Mouse (Mus musculus): ENCODE measurements around the gene Wnt5b.

Gene Wnt5b

DNA sequence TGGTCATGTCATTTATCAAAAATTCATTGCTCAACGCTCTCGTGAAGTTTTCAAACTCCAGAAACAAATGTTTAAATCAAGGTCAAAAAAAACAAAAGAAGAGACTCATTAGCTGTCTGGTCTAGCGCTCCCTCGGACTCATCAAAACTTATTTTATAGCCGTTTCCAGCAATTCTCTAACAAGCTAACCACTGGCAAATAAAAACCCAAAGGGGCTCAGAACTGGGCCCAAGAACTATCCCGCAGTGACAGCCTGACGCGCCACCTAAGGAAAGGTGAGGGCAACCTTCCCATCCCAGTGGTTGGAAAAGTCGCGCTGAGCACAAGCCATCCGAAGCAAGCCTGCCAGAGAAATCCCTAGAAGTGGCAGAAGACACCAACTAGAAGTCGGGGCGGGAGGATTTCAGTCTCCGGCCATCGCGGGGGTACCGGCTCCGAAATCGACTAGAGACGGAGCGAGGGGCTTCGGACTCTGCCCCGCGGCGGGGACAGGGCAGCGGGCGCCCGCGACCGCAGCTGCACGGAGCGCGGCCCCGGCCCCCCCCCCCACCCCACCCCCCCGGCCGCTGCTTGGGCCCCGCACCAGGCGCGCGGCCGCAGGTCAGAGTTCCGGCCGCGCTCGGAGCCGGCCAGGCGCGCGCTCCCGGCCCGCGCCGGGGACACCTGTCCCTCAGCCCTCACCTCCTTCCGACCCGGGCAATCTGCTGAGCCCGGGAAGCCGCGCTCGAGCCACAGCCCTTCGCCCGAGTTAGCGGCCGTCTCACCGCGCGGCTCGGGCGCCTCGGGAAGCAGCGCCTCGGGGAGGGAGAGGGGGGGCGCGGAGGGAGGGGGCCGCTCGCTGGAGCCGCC is 156.1 kb downstream of the Wnt5b start:
- no peak for DNase-seq (ENCODE audit: low read depth, low spot score)

DNA sequence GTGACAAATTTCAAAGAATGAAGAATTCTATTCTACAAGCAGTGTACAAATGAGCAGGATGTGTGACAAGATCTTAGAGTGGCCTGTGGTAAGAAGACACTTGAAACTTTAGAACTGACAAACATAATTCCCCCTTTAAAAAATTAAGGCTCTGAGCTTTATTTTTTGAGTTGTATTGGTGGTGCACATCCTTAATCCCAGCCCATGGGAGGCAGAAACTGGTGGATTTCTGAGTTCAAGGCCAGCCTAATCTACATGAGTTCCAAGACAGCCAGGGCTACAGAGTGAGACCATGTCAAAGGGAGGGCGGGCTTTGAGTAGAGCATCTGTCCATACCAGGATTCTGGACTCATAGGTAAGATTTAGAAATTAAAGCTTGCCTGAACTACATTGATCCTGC is 157.3 kb downstream of the Wnt5b start:
- no peak for DNase-seq (ENCODE audit: low read depth, low spot score)

DNA sequence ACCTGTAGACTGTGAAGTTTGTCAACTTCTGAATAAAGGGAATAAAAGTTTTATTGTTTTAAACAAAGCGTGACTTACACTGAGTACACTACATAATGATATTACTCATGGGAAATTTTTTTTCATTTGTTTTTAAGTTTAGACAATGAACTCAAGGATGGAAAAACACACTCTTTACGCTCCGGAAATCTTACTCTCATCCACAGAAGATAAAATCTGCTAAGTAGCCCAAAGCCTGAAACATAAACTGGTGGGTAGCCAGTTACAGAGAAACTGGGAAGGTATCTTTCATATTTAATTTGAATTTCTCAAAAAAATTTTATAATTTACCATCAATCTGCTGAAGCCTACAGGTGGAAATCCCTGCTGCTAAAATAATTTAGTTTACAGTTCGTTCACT is 157.7 kb downstream of the Wnt5b start:
- no peak for DNase-seq (ENCODE audit: low read depth, low spot score)

GRCm38 (mm10) chr6:119385668-119386067 is 158.5 kb downstream of the Wnt5b start:
- no peak for DNase-seq (ENCODE audit: low read depth, low spot score)

All from telencephalon, adult 2 months (tissue).